Mouse (Mus musculus) midbrain, embryonic 10.5 days (tissue): Measurements from ENCODE around the gene Stk11. TPM values are rescaled to one million over a fixed set of nuclear protein-coding genes. Genes with fewer than 3 reads are reported as not detected.

Source experiments
- DNase-seq: peaks from one replicate; pipeline ENCODE4 v3.0.0-alpha.2; 2017; ENCODE audit warnings: low spot score
- H3K27ac ChIP-seq: fragments of 300-500 bp; sonication (generic); replicated peaks from 2 replicates; pipeline ENCODE4 v1.5.1; 2016; ENCODE audit warnings: mild to moderate bottlenecking
- H3K27me3 ChIP-seq: fragments of 300-500 bp; sonication (generic); 2 replicates; pipeline ENCODE4 v1.6.1; 2016; ENCODE audit warnings: low read depth, mild to moderate bottlenecking; ENCODE audit not compliant: poor library complexity, severe bottlenecking
- H3K36me3 ChIP-seq: fragments of 300-500 bp; sonication (generic); 2 replicates; pipeline ENCODE4 v1.6.1; 2016; ENCODE audit warnings: mild to moderate bottlenecking, moderate library complexity
- H3K4me1 ChIP-seq: fragments of 300-500 bp; sonication (generic); 2 replicates; pipeline ENCODE4 v1.6.1; 2016
- H3K4me3 ChIP-seq: fragments of 300-500 bp; sonication (generic); 2 replicates; pipeline ENCODE4 v1.5.1; 2016; ENCODE audit warnings: mild to moderate bottlenecking, moderate library complexity
- H3K9me3 ChIP-seq: fragments of 300-500 bp; sonication (generic); replicated peaks from 2 replicates; pipeline ENCODE4 v1.6.1; 2016; ENCODE audit warnings: mild to moderate bottlenecking
- WGBS: fragments of 180-500 bp; shearing (Covaris S2); methylation state at CpG from one replicate; pipeline ENCODE4 v1.1.7; 2016; 5-methylcytosine and 5-hydroxymethylcytosine counted together
- polyA plus RNA-seq: library from polyadenylated mRNA; unstranded; fragments of >200 nt; fragmentation: Nextera tagmentation; extraction: Ambion mirVana; gene quantifications from 2 replicates; pipeline ENCODE4 v1.2.1, GENCODE M21; 2016

Gene Stk11
- polyA plus RNA-seq, 1 experiment from 2014 or later: 19.7 TPM

DNA sequence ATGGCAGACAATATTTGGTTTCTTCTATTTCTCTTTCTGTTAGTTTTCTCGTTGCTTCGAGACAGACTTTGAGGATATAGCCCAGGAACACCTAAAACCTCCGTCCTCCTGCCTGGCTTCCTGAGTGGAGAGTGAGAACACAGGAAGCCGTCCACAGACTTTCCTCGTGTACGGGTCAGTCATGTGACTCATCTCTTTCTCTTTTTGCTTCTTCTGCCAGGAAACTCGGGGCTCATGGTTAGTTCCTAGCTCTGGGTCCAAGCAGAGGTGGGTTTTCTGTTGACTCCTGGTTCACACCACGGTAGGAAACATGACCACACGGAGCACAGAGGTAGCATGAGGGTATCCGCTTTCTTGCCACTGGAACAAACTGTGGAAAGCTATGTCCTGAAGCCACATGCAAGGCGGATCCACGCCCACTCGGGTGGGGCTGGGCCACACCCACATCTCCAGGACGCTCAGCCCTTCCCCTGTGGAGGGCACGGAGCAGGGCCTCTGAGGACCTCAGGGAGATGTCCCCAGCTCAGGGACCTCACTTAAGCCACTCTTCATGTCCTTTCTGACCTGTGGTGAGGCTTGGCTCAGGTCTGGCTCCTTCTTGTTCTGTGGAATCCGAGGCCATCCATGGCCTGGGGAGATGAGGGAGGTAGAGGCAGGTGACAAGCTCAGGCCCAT lies 35.1 kb upstream of the Stk11 start:
- DNase-seq: no peak
- no peak overlapping the region for H3K4me3 ChIP-seq
- peaks cover 71% of the 10 kb centered on the region for H3K36me3 ChIP-seq
- no peaks in the 10 kb centered on the region for H3K27me3 ChIP-seq
- no peak overlapping the region for H3K27ac ChIP-seq
- H3K4me1 ChIP-seq: peaks cover 13% of the 10 kb centered on the region
- 90% methylated on average over 16 of the region's 16 CpGs for WGBS
- H3K9me3 ChIP-seq: no peaks in the 10 kb centered on the region

- Histone ChIP-seq H3K4me1 (peaks cover 8% of the 10 kb centered on the region; the same call in 1 of the 2 replicates), H3K27ac (no peak overlapping the region), H3K36me3 (peaks cover 72% of the 10 kb centered on the region), H3K4me3 (no peak overlapping the region), H3K27me3 (no peaks in the 10 kb centered on the region), H3K9me3 (no peaks in the 10 kb centered on the region)
- DNase-seq: no peak
- 84% methylated on average over 3 of the region's 3 CpGs for WGBS
Observed at GRCm38 (mm10) chr10:80081075-80081474, 34.5 kb upstream of the Stk11 start.

DNA sequence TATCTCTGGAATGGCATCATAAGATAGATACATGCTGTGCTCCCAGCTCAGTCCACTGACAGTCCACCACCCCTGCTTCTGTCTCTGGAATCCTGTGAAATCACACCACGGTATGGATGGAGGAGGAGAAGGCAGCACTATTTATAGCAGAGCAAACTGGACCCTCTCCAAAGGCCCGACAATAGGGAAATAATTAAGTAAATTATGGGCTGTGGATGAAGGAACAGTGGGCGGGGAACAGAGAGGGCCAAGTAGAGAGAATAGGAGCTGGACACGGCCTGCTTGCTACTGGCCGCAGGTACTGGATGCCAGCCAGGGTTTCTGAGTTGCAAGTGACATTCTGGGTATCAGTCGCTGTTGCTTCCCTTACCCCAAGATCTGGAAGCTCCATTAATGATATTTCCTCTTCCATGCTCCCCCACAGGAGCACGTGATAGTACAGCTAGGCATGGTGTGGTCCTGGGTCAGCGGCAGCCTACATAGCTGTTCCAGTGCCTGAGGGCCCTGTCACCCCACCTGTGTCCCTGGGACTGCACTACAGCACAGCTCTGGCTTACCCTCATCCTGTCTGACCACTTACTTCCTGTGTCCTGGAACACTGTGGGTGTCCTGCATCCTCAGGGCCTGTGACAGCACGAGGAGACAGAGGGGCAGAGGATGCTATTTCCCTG lies 30.7 kb upstream of the Stk11 start:
- no peak overlapping the region for H3K27ac ChIP-seq
- H3K4me1 ChIP-seq: 0 out of 2 replicates have a peak, but pooled peaks cover 5% of the 10 kb centered on the region
- WGBS: 87% methylated on average over 9 of the region's 9 CpGs
- H3K9me3 ChIP-seq: no peaks in the 10 kb centered on the region
- peaks cover 60% of the 10 kb centered on the region for H3K36me3 ChIP-seq
- H3K27me3 ChIP-seq: no peaks in the 10 kb centered on the region
- H3K4me3 ChIP-seq: no peak overlapping the region
- DNase-seq: no peak

- peaks cover 45% of the 10 kb centered on the region for H3K36me3 ChIP-seq
- no peak for DNase-seq
- no peaks in the 10 kb centered on the region for H3K9me3 ChIP-seq
- no peak overlapping the region for H3K27ac ChIP-seq
- no peak overlapping the region for H3K4me3 ChIP-seq
- H3K27me3 ChIP-seq: no peaks in the 10 kb centered on the region
- 0 out of 2 replicates have a peak, but pooled peaks cover 3% of the 10 kb centered on the region for H3K4me1 ChIP-seq
- 85% methylated on average over 3 of the region's 3 CpGs for WGBS
Observed at GRCm38 (mm10) chr10:80086847-80087246, 28.8 kb upstream of the Stk11 start.

DNA sequence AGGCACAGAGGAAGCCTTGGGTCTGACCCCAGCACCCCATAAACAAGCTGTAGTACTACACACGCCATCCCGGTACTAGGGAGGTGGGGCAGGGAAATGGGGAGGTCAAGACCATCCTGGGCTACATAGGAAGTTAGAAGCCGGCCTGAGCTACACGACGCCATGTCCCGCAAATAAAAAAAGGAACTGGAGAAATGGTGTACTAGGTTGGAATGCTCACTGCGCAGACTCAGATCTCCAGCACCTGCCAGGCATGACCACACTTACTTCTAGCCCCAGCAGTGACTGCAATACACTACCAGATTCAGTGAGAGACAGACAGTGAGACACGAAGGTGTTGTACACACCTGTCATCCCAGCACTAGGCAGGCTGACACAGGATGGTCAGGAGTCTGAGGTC lies 28.1 kb upstream of the Stk11 start:
- H3K4me3 ChIP-seq: no peak overlapping the region
- no peak overlapping the region for H3K27ac ChIP-seq
- H3K27me3 ChIP-seq: no peaks in the 10 kb centered on the region
- H3K4me1 ChIP-seq: 0 out of 2 replicates have a peak, but pooled peaks cover 3% of the 10 kb centered on the region
- DNase-seq: no peak
- no peaks in the 10 kb centered on the region for H3K9me3 ChIP-seq
- 93% methylated on average over 8 of the region's 8 CpGs for WGBS
- H3K36me3 ChIP-seq: peaks cover 39% of the 10 kb centered on the region

- no peak for DNase-seq
- WGBS: 58% methylated on average over 4 of the region's 4 CpGs
- Histone ChIP-seq H3K27me3 (no peaks in the 10 kb centered on the region), H3K9me3 (no peaks in the 10 kb centered on the region), H3K4me1 (0 out of 2 replicates have a peak, but pooled peaks cover 3% of the 10 kb centered on the region), H3K36me3 (peaks cover 22% of the 10 kb centered on the region), H3K27ac (no peak overlapping the region), H3K4me3 (no peak overlapping the region)
Observed at GRCm38 (mm10) chr10:80089146-80089545, 26.5 kb upstream of the Stk11 start.

GRCm38 (mm10) chr10:80091527-80091926 lies 24.1 kb upstream of the Stk11 start:
- H3K4me3 ChIP-seq: no peak overlapping the region
- 93% methylated on average over 6 of the region's 6 CpGs for WGBS
- no peak for DNase-seq
- 0 out of 2 replicates have a peak, but pooled peaks cover 4% of the 10 kb centered on the region for H3K36me3 ChIP-seq
- no peak overlapping the region for H3K27ac ChIP-seq
- H3K4me1 ChIP-seq: 0 out of 2 replicates have a peak, but pooled peaks cover 6% of the 10 kb centered on the region
- H3K27me3 ChIP-seq: no peaks in the 10 kb centered on the region
- H3K9me3 ChIP-seq: no peaks in the 10 kb centered on the region

GRCm38 (mm10) chr10:80092690-80093089 lies 22.9 kb upstream of the Stk11 start:
- 82% methylated on average over 5 of the region's 5 CpGs for WGBS
- Histone ChIP-seq H3K27ac (no peak overlapping the region; the same call in 1 of the 2 replicates), H3K27me3 (no peaks in the 10 kb centered on the region), H3K9me3 (no peaks in the 10 kb centered on the region), H3K36me3 (0 out of 2 replicates have a peak, but pooled peaks cover 4% of the 10 kb centered on the region), H3K4me1 (peaks cover 15% of the 10 kb centered on the region), H3K4me3 (no peak overlapping the region)
- no peak for DNase-seq

- Histone ChIP-seq H3K4me3 (no peak overlapping the region), H3K36me3 (0 out of 2 replicates have a peak, but pooled peaks cover 4% of the 10 kb centered on the region), H3K27me3 (no peaks in the 10 kb centered on the region), H3K27ac (no peak overlapping the region), H3K9me3 (no peaks in the 10 kb centered on the region), H3K4me1 (peaks cover 27% of the 10 kb centered on the region)
- DNase-seq: no peak
- WGBS: 90% methylated on average over 6 of the region's 6 CpGs
Observed at GRCm38 (mm10) chr10:80094085-80094484, 21.5 kb upstream of the Stk11 start.

DNA sequence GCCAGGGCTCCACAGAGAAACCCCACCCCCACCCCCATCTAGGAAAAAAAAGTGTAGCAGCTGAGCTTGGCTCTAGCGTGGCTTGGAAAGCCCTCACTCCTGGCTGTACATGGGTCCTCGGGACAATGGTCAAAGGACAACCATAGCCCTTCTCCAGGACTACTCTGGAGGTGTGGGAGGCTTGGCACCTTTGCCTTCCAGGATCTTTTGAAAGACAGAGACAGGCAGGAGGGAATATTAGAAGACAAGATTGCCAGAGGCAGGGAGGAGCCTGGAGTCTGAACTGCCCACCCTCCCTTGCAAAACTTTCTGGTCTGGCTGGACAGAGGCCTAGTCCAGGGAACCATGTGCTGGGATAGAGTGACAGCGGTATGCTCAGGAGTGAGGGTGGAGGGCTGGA lies 20.9 kb upstream of the Stk11 start:
- WGBS: 85% methylated on average over 3 of the region's 3 CpGs
- H3K9me3 ChIP-seq: no peaks in the 10 kb centered on the region
- no peak overlapping the region for H3K27ac ChIP-seq
- DNase-seq: no peak
- 0 out of 2 replicates have a peak, but pooled peaks cover 4% of the 10 kb centered on the region for H3K36me3 ChIP-seq
- no peaks in the 10 kb centered on the region for H3K27me3 ChIP-seq
- H3K4me1 ChIP-seq: peaks cover 30% of the 10 kb centered on the region
- H3K4me3 ChIP-seq: no peak overlapping the region

- H3K9me3 ChIP-seq: no peaks in the 10 kb centered on the region
- H3K27me3 ChIP-seq: no peaks in the 10 kb centered on the region
- WGBS: 79% methylated on average over 5 of the region's 5 CpGs
- no peak for DNase-seq
- peaks cover 33% of the 10 kb centered on the region for H3K4me1 ChIP-seq
- no peak overlapping the region for H3K4me3 ChIP-seq
- no peak overlapping the region for H3K27ac ChIP-seq
- H3K36me3 ChIP-seq: 0 out of 2 replicates have a peak, but pooled peaks cover 1% of the 10 kb centered on the region
Observed at GRCm38 (mm10) chr10:80095547-80095946, 20.1 kb upstream of the Stk11 start.

- no peaks in the 10 kb centered on the region for H3K27me3 ChIP-seq
- no peaks in the 10 kb centered on the region for H3K36me3 ChIP-seq
- no peaks in the 10 kb centered on the region for H3K9me3 ChIP-seq
- peaks cover 51% of the 10 kb centered on the region for H3K4me1 ChIP-seq
- H3K4me3 ChIP-seq: peak overlapping the region; percentile 20; the same call in 1 of the 2 replicates
- DNase-seq: no peak
- 20% methylated on average over 6 of the region's 7 CpGs for WGBS
- H3K27ac ChIP-seq: 0 out of 2 replicates have a peak overlapping the region, but pooled peaks have one; percentile 55
Observed at GRCm38 (mm10) chr10:80097275-80097674, 18.3 kb upstream of the Stk11 start.

- Histone ChIP-seq H3K4me3 (no peak overlapping the region), H3K27ac (no peak overlapping the region), H3K4me1 (peaks cover 59% of the 10 kb centered on the region), H3K36me3 (no peaks in the 10 kb centered on the region), H3K27me3 (no peaks in the 10 kb centered on the region), H3K9me3 (no peaks in the 10 kb centered on the region)
- WGBS: 87% methylated on average over 5 of the region's 5 CpGs
- DNase-seq: no peak
Observed at GRCm38 (mm10) chr10:80098630-80099029, 17.0 kb upstream of the Stk11 start.
